Mouse (Mus musculus): ENCODE data around the gene Cemip2.

Cemip2 gene

DNA sequence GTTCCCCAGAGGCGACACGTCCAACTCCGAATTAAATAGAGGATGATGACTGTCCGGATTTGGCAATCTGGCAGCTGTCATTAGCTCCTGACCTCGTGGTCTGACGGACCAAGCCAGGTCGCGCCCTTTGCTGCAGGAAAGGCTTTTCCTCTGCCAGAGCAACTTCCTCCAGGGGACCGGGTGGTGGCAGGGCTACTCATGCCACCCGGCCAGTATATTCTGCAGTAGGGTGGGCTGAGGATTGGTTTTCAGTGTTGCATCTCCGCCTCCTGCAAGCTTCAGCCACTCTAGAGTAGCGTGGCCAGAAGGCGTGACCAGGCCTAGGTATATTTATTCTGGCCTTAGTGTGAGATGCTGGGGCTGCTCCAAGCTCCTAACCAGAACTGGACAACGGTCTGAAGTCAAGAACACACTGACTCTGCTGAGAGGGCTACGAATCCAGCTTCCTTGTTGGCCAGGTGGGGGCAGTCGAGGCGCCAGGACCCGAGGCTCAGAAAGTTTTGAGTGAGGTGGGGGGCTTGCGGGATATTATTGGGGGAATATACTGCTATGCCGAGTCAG is 891 bp upstream of the Cemip2 start:
- in situ Hi-C loops (cut with MboI), result loop anchor here (10.0 kb wide), 1 partner anchor 528 kb away; no protein-coding TSS in a partner anchor

DNA sequence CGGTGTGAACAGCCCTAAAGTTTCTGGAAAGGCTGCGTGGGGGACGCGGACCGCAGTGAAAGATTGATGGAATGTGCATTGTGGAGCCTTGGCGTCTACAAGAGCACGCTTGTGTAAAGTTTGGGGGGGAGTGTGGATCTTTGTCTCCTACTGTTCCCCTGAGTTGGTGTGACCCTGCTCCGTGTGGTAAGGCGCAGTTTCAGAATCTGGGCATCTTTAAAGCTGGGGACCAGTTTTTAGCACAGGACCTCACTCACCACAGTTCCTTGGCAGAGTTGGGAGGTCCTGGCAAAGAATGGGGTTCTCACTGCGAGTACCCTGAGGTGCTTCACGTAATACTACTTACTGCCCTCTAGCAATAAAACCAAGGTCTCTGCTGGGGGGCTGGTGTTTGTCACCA is 964 bp downstream of the Cemip2 start:
- in situ Hi-C loops (cut with MboI), result loop anchor here (10.0 kb wide), 1 partner anchor 526 kb away; no protein-coding TSS in a partner anchor

DNA sequence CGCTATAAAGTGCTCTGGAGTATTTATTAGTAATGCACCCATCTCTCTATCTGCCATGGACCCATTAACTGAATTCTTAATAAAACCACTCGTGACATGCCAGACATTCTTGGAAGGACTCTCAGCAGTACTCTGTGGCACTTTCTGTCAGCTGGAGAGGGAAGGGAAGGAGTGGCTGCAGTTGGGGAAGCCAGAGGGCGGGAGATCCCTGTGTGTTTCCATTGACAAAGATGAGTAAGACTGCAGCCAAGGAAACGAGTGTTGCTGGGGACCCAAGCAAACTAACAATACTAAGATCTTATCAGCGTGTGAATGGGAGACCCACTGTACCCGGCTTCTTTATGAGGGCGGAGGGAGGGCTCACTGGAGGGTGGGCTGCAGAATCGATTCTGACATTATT is 2.5 kb downstream of the Cemip2 start:
- in situ Hi-C loops (cut with MboI), result no loop called here

DNA sequence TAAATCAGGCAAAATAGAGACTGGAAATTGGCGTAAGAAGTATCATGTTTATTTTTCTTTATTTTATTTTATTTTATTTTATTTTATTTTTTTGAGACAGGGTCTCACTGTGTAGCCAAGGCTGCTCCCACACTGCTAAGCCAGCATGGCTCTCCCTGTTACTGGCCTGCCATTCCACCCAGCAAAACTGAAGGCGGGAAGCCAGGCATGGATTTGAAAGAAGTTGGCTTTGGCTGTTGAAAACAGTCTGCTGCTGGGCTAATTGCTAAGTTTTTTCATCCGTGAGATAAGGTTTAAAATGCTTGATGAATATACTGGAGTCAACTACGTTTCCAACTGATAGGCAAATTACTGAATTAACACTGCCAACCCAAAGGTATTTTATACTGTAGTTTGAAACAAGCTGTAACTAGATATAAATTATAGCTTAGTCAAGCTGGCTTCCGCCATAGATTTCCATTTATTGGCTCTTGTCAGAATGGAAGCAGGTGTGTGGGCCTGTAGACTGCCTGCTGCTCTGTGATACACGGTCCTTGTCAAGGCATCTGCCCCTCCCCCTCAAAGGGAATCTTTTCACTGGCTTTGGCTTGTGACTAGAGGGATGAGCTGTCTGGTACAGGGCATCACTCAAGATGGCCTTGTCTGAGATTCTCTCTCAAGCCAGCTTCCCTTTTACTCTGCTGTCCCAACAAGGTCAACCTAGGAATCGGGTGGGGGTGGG is 3.1 kb downstream of the Cemip2 start:
- in situ Hi-C loops (cut with MboI), result no loop called here

DNA sequence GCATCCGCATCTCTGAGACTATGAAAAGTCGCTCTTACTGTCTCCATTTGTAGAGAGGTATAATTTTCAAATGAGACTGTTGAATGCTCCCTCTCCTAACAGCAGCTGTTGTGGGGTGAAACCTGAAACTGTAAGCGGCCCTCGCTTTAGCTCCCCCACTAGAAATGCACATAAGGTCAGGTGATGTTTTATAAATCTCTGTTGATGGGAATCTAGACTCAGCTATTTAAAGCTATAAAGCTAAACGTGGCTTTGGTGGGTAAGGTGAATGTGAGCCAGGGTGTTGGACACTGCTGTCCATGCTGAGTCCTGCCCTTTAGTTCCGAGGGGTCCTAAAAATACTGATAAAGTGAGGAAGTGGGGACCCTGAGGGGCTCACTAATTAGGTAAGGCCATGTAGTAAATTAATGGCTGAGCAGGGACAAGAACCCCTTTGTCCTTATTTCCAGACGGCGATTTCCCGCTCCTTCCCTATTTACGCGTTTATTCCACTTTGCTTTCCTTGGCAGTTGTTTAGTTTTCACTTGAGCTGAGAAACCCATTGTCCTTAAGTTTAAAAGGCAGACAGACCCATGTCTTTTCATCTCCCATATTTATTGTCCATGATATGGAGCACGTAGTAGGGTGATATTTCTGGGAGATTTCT is 3.8 kb downstream of the Cemip2 start:
- in situ Hi-C loops (cut with MboI), result no loop called here

DNA sequence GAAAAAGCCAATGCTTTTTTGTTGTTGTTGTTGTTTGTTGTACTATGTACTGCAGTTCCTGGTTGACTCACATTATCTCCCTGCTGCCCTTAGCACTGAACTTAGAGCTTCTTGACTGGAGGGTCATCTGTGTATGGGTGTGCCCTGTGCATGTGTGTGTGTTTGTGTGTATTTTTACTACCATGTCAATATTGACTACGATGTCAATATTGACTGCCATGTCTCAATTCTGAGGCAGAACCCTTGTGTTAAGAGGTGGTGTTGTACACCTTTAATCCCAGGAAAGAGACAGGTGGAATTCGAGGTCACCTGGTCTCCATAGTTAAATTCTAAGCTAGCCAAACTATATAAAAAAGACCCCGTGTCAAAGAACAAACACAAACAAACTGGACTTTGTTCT is 5.6 kb downstream of the Cemip2 start:
- in situ Hi-C loops (cut with MboI), result no loop called here

DNA sequence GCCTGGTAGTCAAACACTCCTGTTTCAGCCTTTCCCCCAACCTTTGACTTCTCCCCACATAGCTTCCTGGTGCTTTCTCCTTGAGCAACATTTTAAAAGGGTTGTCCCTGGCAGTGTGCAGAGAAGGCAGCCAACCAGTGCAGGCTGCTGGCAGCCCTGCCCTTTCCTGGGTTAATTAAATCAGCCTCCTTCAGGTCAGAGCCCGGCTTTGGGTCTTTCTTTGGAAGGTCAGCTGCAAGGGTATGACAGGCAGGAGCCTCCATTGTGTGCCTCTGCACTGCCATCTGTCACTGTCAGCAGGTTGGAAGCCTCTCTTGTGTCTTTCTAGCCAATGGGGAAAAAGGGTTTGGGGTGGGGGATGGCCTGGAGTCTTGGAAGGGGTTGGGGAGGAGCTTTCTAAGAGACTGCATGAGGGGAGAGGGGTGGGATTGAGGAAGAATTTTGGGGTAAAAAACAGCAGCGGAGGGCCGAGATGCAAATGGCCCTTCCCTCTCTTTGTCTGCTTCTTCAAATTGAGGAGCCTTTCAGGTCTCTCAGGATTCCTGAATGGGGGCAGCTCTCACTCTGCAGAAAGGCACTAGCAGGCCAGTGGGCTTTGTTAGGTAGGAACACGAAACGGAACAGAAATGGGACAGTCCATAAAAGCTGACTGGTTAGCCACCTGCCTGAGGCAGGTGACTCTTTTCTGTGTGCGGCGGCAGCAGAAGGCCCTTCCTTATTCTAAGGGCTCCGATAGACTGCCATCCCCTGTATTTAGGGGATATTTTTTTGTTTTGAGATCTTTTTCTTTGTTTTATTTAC is 6.4 kb downstream of the Cemip2 start:
- in situ Hi-C loops (cut with MboI), result no loop called here

DNA sequence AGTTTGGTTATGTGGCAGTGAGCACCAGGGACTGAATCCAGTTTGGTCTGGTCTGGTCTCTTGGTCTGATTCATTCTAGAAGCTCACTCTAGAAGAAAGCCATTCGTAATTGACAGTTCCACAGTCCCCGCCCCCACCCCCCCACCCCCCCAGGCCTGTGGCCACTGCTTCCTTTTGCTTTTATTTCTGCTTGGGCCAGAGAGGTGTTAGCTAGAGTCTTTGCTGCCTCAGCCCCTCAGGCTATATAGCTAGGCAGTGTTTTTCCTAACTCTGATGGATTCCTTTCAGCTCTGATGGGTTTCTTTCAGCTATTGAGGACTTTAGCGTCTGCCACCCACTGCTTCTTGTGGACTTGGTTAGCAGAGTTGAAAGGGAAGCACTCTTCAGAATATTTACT is 7.0 kb downstream of the Cemip2 start:
- in situ Hi-C loops (cut with MboI), result no loop called here

DNA sequence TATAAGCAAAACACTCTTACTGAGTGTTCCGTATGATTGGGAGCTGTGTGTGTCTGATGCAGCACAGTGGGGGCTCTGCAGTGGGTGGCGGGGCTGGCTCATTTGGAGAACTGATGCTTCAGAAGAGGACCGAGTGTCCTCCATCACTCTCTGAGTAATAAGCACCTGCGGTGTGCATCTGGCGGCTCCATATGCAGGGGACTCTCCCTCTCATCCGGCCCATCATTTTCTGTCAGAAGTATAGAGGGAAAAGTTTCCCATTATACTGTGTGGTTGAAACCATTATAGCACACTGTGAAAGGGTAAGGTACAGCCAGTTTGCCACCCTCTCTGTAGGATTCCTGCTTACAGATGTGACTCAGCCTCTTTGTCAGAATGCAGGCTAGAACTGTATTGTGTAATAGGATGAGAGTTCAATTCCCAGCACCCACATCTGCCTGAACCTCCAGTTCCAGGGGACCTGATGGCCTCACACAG is 8.9 kb downstream of the Cemip2 start:
- in situ Hi-C loops (cut with MboI), result no loop called here

DNA sequence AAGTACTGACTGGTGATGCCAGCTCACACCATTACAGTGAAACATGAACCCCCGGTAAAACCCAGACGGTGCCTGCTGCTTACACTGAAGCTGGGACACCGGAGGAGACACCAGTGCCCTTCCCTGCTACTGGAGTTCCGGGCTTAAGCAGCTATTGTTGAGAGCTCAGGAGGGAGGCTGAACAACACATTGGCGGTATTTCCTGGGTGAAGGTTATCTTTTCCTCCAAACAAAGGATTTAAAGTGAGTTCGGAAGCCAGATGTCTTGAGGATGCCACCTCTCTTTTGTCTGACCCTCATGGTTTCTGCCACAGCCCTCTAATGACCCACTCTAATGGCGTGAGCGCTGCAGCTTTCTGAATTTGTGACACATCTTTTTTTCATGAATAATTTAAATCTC is 10.9 kb downstream of the Cemip2 start:
- in situ Hi-C loops (cut with MboI), result no loop called here

DNA sequence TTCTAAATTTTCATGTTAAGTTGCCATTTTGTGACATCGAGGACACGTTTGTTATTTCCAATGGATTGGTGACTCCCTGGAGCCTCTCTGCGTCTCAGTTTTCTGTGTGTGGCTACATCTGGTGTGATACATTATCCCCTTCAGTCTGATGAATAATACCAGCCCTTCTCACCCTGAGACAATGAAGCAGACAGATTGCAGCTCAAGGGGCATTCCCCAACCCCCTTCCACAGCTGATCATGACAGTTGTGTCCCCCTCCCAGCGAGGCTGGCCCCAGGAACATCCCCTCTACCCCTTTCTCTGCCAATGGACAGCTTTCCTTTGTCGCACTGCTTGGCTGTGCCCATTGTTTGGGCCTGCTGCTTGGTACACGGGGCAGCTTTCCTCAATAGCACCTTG is 11.5 kb downstream of the Cemip2 start:
- in situ Hi-C loops (cut with MboI), result no loop called here

DNA sequence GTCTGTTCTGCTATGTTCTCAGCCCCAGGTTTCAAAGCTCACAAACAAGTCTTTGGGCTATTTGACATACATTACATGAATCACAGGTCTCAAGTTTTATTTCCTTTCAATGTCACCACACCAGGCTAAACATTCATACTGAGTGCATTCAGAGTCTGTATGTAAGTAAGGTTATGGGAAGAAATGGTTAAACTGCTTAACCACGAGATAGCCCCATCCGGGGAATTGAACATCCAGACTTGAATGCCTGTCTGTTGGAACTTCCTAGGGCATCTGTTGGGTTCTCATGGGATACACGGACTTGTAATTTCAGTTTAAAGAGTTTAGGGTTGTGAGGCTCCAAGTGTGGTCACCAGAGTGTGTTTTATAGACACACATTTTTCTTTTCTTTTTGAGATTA is 13.2 kb downstream of the Cemip2 start:
- in situ Hi-C loops (cut with MboI), result no loop called here

DNA sequence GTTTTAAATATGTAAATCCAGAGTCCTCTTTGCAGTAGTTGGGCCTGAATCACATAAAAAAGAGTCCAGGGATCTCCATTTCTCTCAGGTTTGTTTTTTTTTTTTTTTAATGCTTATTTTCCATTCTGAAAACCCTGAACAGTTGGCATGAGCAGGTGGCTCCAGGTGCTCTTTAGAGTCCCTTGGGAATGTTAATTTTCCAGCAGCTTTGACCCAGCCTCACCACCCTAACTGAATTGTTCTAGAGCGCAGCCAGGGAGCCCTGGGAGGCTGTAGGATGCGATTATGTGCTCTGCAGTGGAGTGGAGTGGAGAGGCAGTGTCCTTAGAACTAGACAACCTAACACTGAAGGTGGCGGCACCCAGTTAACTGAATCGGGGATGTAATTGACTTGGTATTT is 13.7 kb downstream of the Cemip2 start:
- in situ Hi-C loops (cut with MboI), result no loop called here

DNA sequence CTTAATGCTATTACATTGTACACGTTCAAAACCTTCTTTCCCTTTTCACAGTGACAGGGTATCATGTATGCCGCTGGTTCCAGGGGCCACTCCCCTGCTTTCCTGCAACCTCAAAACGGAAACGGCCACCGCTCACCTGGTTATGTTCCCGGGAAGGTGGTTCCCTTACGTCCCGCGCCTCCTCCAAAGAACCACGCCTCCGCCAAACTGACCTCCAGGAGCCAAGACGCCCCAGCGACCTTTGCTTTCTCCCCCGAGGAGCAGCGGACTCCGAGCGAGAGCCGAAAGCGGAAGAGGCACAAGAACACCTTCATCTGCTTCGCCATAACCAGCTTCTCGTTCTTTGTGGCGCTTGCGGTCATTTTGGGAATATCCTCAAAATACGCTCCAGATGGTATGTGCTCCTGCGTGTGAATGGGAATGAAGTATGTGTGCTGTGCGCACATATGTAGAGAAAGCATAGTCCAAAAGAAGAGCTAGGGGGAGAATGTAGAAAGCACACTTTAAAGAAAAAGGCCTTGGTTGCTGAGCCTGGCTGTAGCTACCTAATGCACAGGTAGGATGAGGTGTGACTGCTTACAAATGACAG is 14.5 kb downstream of the Cemip2 start:
- in situ Hi-C loops (cut with MboI), result no loop called here

DNA sequence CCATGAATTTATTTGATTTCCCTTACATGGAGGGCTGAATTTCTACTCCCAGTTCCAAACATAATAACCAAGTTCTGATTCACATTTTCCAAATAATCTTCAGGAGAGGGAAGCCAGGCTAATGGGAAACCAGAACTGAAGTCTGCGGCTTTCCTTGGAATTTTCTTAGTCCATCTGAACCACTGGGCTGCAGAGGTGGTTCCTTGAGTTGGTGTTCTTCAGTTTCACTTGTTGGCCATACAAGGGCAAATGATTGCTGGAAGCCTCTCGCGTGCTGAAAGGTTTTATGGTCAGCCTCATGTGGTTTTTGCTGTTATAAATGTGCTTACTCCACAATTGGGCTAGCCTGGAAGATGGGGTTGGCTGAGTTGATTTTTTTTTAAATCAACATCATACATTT is 16.4 kb downstream of the Cemip2 start:
- in situ Hi-C loops (cut with MboI), result no loop called here

DNA sequence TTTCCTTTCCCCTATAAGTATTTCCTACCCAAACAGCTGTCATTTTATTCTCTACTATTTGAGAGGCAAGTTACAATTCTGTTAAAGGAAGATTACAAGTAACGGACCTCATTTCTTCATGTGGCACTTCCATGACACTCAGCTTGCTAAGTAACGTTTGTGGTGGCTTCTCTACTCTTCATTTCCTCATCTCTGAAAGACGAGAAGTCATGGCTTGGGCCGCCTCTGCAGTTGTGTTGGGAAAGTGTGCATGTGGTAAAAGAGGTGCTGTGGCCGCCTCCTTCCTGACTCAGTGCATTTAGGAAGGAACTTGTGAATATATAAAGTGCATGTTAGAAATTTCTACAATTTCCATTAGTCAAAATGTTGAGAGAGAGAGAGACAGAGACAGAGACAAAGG is 18.2 kb downstream of the Cemip2 start:
- in situ Hi-C loops (cut with MboI), result no loop called here

DNA sequence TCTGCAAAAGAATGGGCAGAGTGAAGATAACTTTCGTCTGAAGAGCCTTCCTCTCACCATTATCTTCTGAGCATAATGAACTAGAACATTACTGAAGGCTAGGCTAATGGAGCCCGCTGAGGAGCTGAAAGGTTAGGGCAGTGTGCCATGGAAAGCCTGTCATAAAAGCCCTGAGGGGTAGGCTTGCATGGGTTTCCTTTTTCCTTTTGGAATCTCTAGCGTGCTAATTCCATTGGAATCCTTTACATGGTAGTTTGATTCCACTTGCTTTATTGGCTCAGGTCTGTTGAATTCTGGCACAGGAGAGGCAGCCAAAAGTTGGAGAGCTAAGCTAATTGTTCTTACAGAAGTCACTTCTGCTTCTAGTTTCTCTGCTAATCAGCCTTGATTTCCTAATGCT is 20.6 kb downstream of the Cemip2 start:
- in situ Hi-C loops (cut with MboI), result no loop called here

DNA sequence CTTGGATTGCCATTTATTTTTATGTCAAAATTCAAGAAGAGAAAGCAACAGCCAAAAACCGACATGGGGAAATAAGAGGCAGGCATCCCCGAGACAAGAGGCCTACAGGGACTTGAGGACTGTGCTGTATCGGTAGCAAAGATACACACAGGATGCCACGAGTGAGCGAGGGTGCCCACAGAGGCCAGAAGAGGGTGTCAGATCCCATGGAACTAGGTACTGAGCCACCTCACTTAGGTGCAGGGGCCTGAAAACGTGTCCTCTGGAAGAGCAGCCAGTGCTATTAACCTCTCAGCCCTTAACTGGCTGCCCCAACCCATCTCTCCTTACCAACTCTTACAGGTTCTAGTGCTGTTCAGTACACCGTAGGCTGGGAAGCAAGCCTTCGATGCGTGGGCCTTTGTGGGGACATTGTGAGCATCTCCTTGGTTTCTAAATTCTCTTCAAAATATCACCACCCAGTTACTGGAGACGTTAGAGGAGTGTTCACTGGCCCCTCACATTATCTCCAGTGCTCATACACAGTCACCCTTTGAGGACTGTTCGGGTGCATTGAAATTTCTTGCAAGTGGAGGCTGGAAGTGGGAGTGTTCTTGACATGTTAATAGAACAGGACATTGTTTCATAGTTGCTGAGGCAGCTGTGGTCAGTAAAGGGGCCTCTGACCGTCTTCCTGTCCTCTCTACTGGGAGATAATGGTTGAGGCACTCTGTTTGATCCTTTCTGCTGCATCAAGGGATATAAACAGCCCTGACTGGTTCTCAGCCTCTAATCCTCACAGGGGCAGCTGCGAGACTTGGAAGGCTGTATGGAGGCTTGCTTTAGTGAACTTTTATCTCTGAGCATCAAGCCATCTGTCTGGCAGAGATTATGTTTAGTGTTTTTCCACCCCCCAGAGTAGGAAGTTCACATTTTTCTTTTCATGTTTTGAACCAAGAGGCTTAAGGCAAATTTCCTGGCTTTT is 21.6 kb downstream of the Cemip2 start:
- in situ Hi-C loops (cut with MboI), result no loop called here

DNA sequence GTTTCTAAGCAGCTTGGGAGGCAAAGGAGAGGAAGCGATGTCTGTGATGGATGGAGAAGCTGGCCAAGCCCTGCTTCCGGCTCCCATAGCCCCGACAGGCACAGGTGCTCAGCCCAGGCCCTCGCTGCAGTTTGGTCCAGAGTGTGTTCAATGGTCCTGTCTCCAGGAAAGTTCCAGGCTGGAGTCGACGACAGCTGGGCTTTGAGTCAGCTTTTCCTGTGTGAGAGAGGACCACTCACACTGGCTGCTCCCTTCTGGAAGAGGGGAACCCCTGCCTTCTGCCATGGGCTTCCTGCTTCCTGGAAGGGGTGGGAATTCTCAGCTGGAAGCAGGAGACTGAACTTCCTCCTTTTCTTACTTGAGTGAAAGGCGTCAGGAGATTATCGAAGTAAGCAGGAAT is 26.3 kb downstream of the Cemip2 start:
- in situ Hi-C loops (cut with MboI), result no loop called here

DNA sequence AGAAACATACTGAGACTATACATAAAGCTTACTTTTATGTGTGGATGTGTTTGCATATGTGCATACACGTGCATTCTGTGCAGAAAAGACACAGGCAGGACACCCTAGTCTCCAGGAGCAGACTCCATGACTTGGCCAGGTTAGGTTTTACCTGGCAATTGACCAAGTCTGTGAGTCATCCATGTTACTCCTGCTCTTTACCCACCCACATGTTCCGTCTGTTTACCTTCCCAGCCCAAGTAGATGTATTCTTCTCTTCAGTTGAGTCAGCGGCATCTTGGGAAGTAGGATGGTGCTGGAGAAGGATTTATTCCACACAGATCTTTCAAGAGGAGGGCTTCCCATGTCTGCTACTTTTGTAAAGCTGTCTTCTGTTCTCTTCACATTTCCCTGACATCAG is 27.2 kb downstream of the Cemip2 start:
- in situ Hi-C loops (cut with MboI), result no loop called here

DNA sequence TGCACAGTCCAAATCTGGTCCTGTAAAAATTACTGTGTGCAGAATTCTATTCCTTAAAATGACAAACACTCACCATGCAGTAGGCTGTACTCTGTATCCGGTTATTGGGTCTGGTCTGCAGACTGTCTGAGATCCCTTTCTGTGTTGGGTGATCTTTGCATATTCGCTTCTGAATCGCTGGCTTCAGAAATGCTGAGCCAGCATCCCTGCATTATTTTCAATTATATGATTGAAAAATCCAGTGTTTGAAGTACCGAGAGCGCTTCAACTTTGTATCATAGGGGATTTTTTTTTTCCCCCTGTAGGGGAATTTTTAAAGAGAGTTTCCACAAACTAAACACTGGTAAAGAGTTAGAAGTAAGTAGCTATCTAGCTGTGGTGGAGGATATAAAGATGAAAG is 32.0 kb downstream of the Cemip2 start:
- in situ Hi-C loops (cut with MboI), result no loop called here

Measured in mature B cell (primary cell).